Mouse (Mus musculus): ENCODE results near the gene Hmgcs2.

DNA sequence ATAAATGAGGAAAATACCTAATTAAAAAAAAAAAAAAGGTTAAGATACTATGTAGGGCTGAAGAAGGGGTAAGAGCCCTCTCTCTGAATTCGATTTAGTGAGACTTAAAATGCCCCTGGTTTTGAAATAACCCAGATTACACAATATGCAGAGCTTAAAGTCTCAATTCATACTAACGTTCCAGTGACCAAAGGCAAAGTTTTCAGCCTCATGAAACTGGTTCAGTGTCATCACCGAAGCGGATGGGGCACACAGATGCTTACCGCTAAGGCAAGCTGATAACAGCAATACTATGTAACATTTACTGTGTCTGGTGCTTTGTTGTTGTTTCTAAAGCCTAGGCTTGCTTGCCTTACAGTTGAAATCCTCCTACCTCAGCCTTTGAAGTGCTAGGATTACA is 42.0 kb downstream of the Hmgcs2 start:
- TF ChIP-seq GABPA (IDR thresholded peaks at IDR 0.05; ENCODE audit: low read depth, low read length) (no peak), MYC (IDR thresholded peaks at IDR 0.05; ENCODE audit: low read depth, low read length) (no peak), POLR2A (IDR thresholded peaks at IDR 0.05; ENCODE audit: control insufficient read depth in 1 of 2, insufficient read depth in 1 of 2, low read depth in 1 of 2, low read length in 2 of 2, poor library complexity in 1 of 2) (no peak), CTCF (IDR thresholded peaks at IDR 0.05 in 2 of 3, conservative IDR thresholded peaks at IDR 0.05 in 1 of 3; ENCODE audit: control insufficient read depth in 1 of 3, insufficient read depth in 1 of 3, low read depth in 2 of 3, low read length in 3 of 3, poor library complexity in 1 of 3, severe bottlenecking in 1 of 3) (no peak), ZNF384 (IDR thresholded peaks at IDR 0.05; ENCODE audit: low read depth, low read length) (no peak), UBTF (IDR thresholded peaks at IDR 0.05; ENCODE audit: borderline replicate concordance, insufficient read depth, low read depth, low read length) (no peak), TAL1 (IDR thresholded peaks at IDR 0.05; ENCODE audit: low read length) (no peak), EP300 (IDR thresholded peaks at IDR 0.05; ENCODE audit: low read depth in 1 of 2, low read length in 2 of 2) (no peak), MAX (IDR thresholded peaks at IDR 0.05; ENCODE audit: low read length) (no peak), MAZ (IDR thresholded peaks at IDR 0.05; ENCODE audit: low read depth, low read length) (no peak)

Data from MEL (cell line).